Mouse (Mus musculus) E14TG2a.4 (cell line): Measurements from ENCODE around the gene Gm10663.

Experiments
- CTCF ChIP-seq: conservative IDR thresholded peaks from 2 replicates; pipeline ENCODE4 v1.5.1; 2014; ENCODE audit warnings: low read length
- NANOG ChIP-seq: IDR thresholded peaks from 2 replicates; pipeline ENCODE4 v1.6.1; 2014; ENCODE audit warnings: borderline replicate concordance, low read length, mixed read lengths

GRCm38 (mm10) chr8:65047801-65048200 is 27.0 kb upstream of the Gm10663 start:
- no peak for TF ChIP-seq CTCF
- no peak for TF ChIP-seq NANOG
